Mouse (Mus musculus) stomach, postnatal 0 days (tissue): ENCODE results near the gene Tmem205.

Source experiments
- CTCF ChIP-seq: IDR thresholded peaks from 2 replicates; pipeline ENCODE4 v1.5.1; 2016; ENCODE audit warnings: antibody characterized with exemption, low read depth, mild to moderate bottlenecking, moderate library complexity
- EP300 ChIP-seq: optimal IDR thresholded peaks from 2 replicates; pipeline ENCODE3; 2016; ENCODE audit warnings: antibody characterized with exemption

- TF ChIP-seq CTCF (no peak), EP300 (no peak)
These were observed 4.3 kb downstream of the Tmem205 start for GRCm38 (mm10) chr9:21923036-21923435.
